Mouse (Mus musculus) liver, embryonic 12.5 days (tissue): ENCODE data around the gene Il17d. TPM values are rescaled to one million over a fixed set of nuclear protein-coding genes. Genes with fewer than 3 reads are reported as not detected.

Experiments
- ATAC-seq: fragments of 200-750 bp; cut with Nextera tagmentation; 2 replicates; pipeline ENCODE4 v1.8.0; 2017; ENCODE audit warnings: moderate number of reproducible peaks, mild to moderate bottlenecking, moderate library complexity
- H3K27ac ChIP-seq: fragments of 300-500 bp; sonication (generic); 2 replicates; pipeline ENCODE4 v1.5.1; 2016; ENCODE audit warnings: mild to moderate bottlenecking
- H3K27me3 ChIP-seq: fragments of 300-500 bp; sonication (generic); replicated peaks from 2 replicates; pipeline ENCODE4 v1.6.1; 2016; ENCODE audit warnings: mild to moderate bottlenecking, moderate library complexity
- H3K36me3 ChIP-seq: fragments of 300-500 bp; sonication (generic); 2 replicates; pipeline ENCODE4 v1.6.1; 2016; ENCODE audit warnings: mild to moderate bottlenecking, moderate library complexity
- H3K4me1 ChIP-seq: fragments of 300-500 bp; sonication (generic); 2 replicates; pipeline ENCODE4 v1.6.1; 2016
- H3K4me2 ChIP-seq: fragments of 300-500 bp; sonication (generic); 2 replicates; pipeline ENCODE4 v1.6.1; 2016; ENCODE audit warnings: mild to moderate bottlenecking, moderate library complexity
- H3K4me3 ChIP-seq: fragments of 300-500 bp; sonication (generic); 2 replicates; pipeline ENCODE4 v1.5.1; 2016; ENCODE audit warnings: mild to moderate bottlenecking, moderate library complexity
- H3K9ac ChIP-seq: fragments of 300-500 bp; sonication (generic); 2 replicates; pipeline ENCODE4 v1.6.1; 2016; ENCODE audit warnings: mild to moderate bottlenecking, moderate library complexity
- H3K9me3 ChIP-seq: fragments of 300-500 bp; sonication (generic); replicated peaks from 2 replicates; pipeline ENCODE4 v1.6.1; 2016; ENCODE audit warnings: mild to moderate bottlenecking, moderate library complexity
- WGBS: fragments of 180-500 bp; shearing (Covaris S2); methylation state at CpG from one replicate; pipeline ENCODE4 v1.1.7; 2016; ENCODE audit not compliant: insufficient replicate concordance; 5-methylcytosine and 5-hydroxymethylcytosine counted together
- polyA plus RNA-seq: library from polyadenylated mRNA; unstranded; fragments of >200 nt; fragmentation: Nextera tagmentation; extraction: Ambion mirVana; gene quantifications from 2 replicates; pipeline ENCODE4 v1.2.1, GENCODE M21; 2016

Il17d gene
- polyA plus RNA-seq, 1 experiment from 2014 or later: 0.68 TPM

- no peaks in the 10 kb centered on the region for H3K27me3 ChIP-seq
- no peak overlapping the region for H3K4me2 ChIP-seq
- H3K4me3 ChIP-seq: no peak overlapping the region
- WGBS: 85% methylated on average over 6 of the region's 6 CpGs
- no peak overlapping the region for H3K27ac ChIP-seq
- H3K36me3 ChIP-seq: peaks cover 6% of the 10 kb centered on the region; the same call in 1 of the 2 replicates
- H3K9me3 ChIP-seq: no peaks in the 10 kb centered on the region
- no peak for ATAC-seq
- no peak overlapping the region for H3K9ac ChIP-seq
- H3K4me1 ChIP-seq: peaks cover 8% of the 10 kb centered on the region; the same call in 1 of the 2 replicates
These were observed 41.0 kb downstream of the Il17d start for GRCm38 (mm10) chr14:57565626-57566025.

GRCm38 (mm10) chr14:57571155-57572133 is 46.9 kb downstream of the Il17d start, which contains the start of gene Eef1akmt1:
TSS of gene Eef1akmt1 (minus strand) at chr14:57571612.
- peaks cover 12% of the 10 kb centered on the region; the same call in 1 of the 2 replicates for H3K4me1 ChIP-seq
- peak within 1 kb of the TSS; percentile 72 for H3K27ac ChIP-seq
- H3K27me3 ChIP-seq: no peaks in the 10 kb centered on the region
- WGBS: 5% methylated on average over 35 of the region's 35 CpGs
- H3K36me3 ChIP-seq: peaks cover 10% of the 10 kb centered on the region
- peak within 1 kb of the TSS; percentile 71 for H3K4me3 ChIP-seq
- peak within 1 kb of the TSS; percentile 76 for H3K9ac ChIP-seq
- ATAC-seq: peak; percentile 99
- no peaks in the 10 kb centered on the region for H3K9me3 ChIP-seq
- H3K4me2 ChIP-seq: peak within 1 kb of the TSS; percentile 79

- H3K27ac ChIP-seq: no peak overlapping the region
- no peak overlapping the region for H3K4me3 ChIP-seq
- no peaks in the 10 kb centered on the region for H3K9me3 ChIP-seq
- WGBS: 77% methylated on average over 6 of the region's 6 CpGs
- H3K4me2 ChIP-seq: no peak overlapping the region
- H3K9ac ChIP-seq: no peak overlapping the region
- no peak for ATAC-seq
- peaks cover 33% of the 10 kb centered on the region for H3K36me3 ChIP-seq
- no peaks in the 10 kb centered on the region for H3K27me3 ChIP-seq
- H3K4me1 ChIP-seq: peaks cover 9% of the 10 kb centered on the region; the same call in 1 of the 2 replicates
These were observed 50.4 kb downstream of the Il17d start for GRCm38 (mm10) chr14:57574792-57575587.

- H3K4me1 ChIP-seq: no peaks in the 10 kb centered on the region
- no peak overlapping the region for H3K4me2 ChIP-seq
- H3K9me3 ChIP-seq: no peaks in the 10 kb centered on the region
- H3K27ac ChIP-seq: no peak overlapping the region
- peaks cover 46% of the 10 kb centered on the region for H3K36me3 ChIP-seq
- H3K9ac ChIP-seq: no peak overlapping the region
- H3K27me3 ChIP-seq: no peaks in the 10 kb centered on the region
- WGBS: 73% methylated on average over 2 of the region's 2 CpGs
- H3K4me3 ChIP-seq: no peak overlapping the region
- no peak for ATAC-seq
These were observed 51.9 kb downstream of the Il17d start for GRCm38 (mm10) chr14:57576364-57577060.

- no peaks in the 10 kb centered on the region for H3K9me3 ChIP-seq
- no peak overlapping the region for H3K4me2 ChIP-seq
- H3K27ac ChIP-seq: no peak overlapping the region
- no peak overlapping the region for H3K4me3 ChIP-seq
- WGBS: 70% methylated on average over 3 of the region's 3 CpGs
- no peak overlapping the region for H3K9ac ChIP-seq
- H3K36me3 ChIP-seq: peaks cover 93% of the 10 kb centered on the region
- H3K27me3 ChIP-seq: no peaks in the 10 kb centered on the region
- no peak for ATAC-seq
- no peaks in the 10 kb centered on the region for H3K4me1 ChIP-seq
These were observed 67.3 kb downstream of the Il17d start for GRCm38 (mm10) chr14:57591830-57592229.

Other genes with a start within 250 kb of the Il17d start
- gene Cryl1, start 126.2 kb upstream of the Il17d start, polyA plus RNA-seq: 7.2 and 7.3 TPM in 2 replicates
- gene Ift88, start 100.7 kb upstream of the Il17d start, polyA plus RNA-seq: 2.4 and 2.6 TPM in 2 replicates
- 53.6 and 54.5 TPM in 2 replicates for gene Eef1akmt1, start 46.8 kb downstream of the Il17d start, polyA plus RNA-seq
- 28.9 and 29.3 TPM in 2 replicates for gene Xpo4, start 140.7 kb downstream of the Il17d start, polyA plus RNA-seq
- not detected in 2 replicates for gene Gm49361, start 221.3 kb downstream of the Il17d start, polyA plus RNA-seq
- 6.6 and 7.3 TPM in 2 replicates for gene Lats2, start 233.6 kb downstream of the Il17d start, polyA plus RNA-seq